Mouse (Mus musculus): ENCODE data around the gene Pla2g2e.

DNA sequence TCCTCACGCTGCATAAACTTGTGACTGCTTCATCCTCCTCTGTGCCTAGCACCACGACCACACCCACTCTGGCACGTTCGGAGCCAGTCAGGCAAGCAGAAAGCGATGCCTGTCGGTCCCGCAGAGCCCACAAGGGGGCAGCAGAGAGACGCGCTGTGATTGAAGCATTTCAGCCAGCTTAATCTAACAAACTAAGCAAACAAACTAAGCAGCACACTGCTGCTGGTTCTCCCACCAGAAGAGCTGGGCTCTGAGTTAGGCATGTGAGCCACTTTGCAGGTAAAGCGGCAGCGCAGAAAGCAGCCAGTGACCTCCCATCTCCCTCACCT, 44.4 kb downstream of the Pla2g2e start:
- TF ChIP-seq CTCF (IDR thresholded peaks at IDR 0.05; ENCODE audit: low read depth): peak; percentile 99
- TF ChIP-seq EP300 (IDR thresholded peaks at IDR 0.05; ENCODE audit: low read depth): no peak

Measured in liver, embryonic 14.5 days (tissue).